Mouse (Mus musculus) embryo, embryonic 10.5 days (tissue): Measurements from ENCODE around the gene Chst11.

ENCODE experiments used
- DNase-seq: peaks from one replicate; pipeline ENCODE4 v3.0.0-alpha.2; 2015; ENCODE audit warnings: low spot score

Gene Chst11

GRCm38 (mm10) chr10:83215559-83215958 is 230.3 kb downstream of the Chst11 start:
- DNase-seq = no peak

- DNase-seq = no peak
Measured at GRCm38 (mm10) chr10:83217256-83217655, 232.0 kb downstream of the Chst11 start.

- DNase-seq = no peak
Measured at GRCm38 (mm10) chr10:83218778-83219177, 233.5 kb downstream of the Chst11 start.

- peak; percentile 87 for DNase-seq
Measured at GRCm38 (mm10) chr10:83219729-83220128, 234.4 kb downstream of the Chst11 start.

- DNase-seq = no peak
Measured at GRCm38 (mm10) chr10:83220217-83220616, 234.9 kb downstream of the Chst11 start.

GRCm38 (mm10) chr10:83220847-83221246 is 235.5 kb downstream of the Chst11 start:
- no peak for DNase-seq

GRCm38 (mm10) chr10:83224999-83225398 is 239.7 kb downstream of the Chst11 start:
- DNase-seq = peak; percentile 72

- no peak for DNase-seq
Measured at GRCm38 (mm10) chr10:83228626-83229025, 243.3 kb downstream of the Chst11 start.

GRCm38 (mm10) chr10:83233967-83234366 is 248.7 kb downstream of the Chst11 start:
- DNase-seq = no peak

- DNase-seq = no peak
Measured at GRCm38 (mm10) chr10:83234391-83234790, 249.1 kb downstream of the Chst11 start.

GRCm38 (mm10) chr10:83242106-83242686 is 256.9 kb downstream of the Chst11 start:
- no peak for DNase-seq

- DNase-seq = peak; percentile 54
Measured at GRCm38 (mm10) chr10:83244131-83244530, 258.8 kb downstream of the Chst11 start.
